Mouse (Mus musculus): ENCODE results near the gene Medag. TPM values are rescaled to one million over a fixed set of nuclear protein-coding genes. Genes with fewer than 3 reads are reported as not detected.

Gene Medag
- polyA plus RNA-seq, 1 experiment from 2014 or later = 6.8 TPM

GRCm38 (mm10) chr5:149456544-149456943 lies 45.0 kb downstream of the Medag start:
- H3K4me2 ChIP-seq = no peak overlapping the region
- no peak for ATAC-seq (ENCODE audit: low FRiP score, low read depth)
- H3K4me3 ChIP-seq = no peak overlapping the region
- WGBS = 88% methylated on average over 7 of the region's 7 CpGs
- no peak overlapping the region for H3K27ac ChIP-seq (replicated peaks)
- no peaks in the 10 kb centered on the region for H3K9me3 ChIP-seq
- H3K4me1 ChIP-seq (replicated peaks) = peaks cover 8% of the 10 kb centered on the region; the same call in 1 of the 2 replicates
- H3K27me3 ChIP-seq = no peaks in the 10 kb centered on the region
- H3K9ac ChIP-seq = no peak overlapping the region
- no peaks in the 10 kb centered on the region for H3K36me3 ChIP-seq

GRCm38 (mm10) chr5:149462071-149462470 lies 50.5 kb downstream of the Medag start:
- no peak overlapping the region for H3K4me3 ChIP-seq
- no peak for ATAC-seq (ENCODE audit: low FRiP score, low read depth)
- 84% methylated on average over 3 of the region's 3 CpGs for WGBS

DNA sequence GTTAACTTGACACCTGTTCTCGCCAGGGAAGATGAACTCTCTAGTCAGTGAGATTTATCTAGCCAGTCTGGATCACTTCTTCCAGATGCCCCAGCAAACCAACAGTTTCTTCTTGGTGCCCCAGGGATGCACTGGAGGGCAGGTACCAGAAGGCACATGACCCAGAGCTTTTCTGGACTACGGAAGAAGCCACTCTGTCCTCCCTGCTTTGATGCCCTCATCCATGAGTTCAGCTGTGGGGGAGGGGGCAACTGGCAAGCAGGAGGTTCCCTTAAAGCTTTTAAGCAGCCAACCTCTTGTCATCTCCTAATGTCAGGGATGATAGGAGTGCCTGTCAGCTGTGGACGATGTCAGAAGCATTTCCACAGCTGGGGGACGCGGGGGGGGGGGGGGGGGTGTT lies 53.8 kb downstream of the Medag start:
- H3K4me2 ChIP-seq = no peak overlapping the region
- no peak overlapping the region for H3K9ac ChIP-seq
- no peak overlapping the region for H3K4me3 ChIP-seq
- H3K27me3 ChIP-seq = no peaks in the 10 kb centered on the region
- no peak overlapping the region for H3K27ac ChIP-seq (replicated peaks)
- 57% methylated on average over 4 of the region's 5 CpGs for WGBS
- ATAC-seq (ENCODE audit: low FRiP score, low read depth) = no peak
- H3K9me3 ChIP-seq = no peaks in the 10 kb centered on the region
- no peaks in the 10 kb centered on the region for H3K36me3 ChIP-seq
- H3K4me1 ChIP-seq (replicated peaks) = no peaks in the 10 kb centered on the region; the same call in 1 of the 2 replicates

More at GRCm38 (mm10) chr5:149462071-149462470, 50.5 kb downstream of the Medag start:
- no peaks in the 10 kb centered on the region for H3K9me3 ChIP-seq
- no peak overlapping the region for H3K9ac ChIP-seq
- no peaks in the 10 kb centered on the region for H3K27me3 ChIP-seq
- H3K27ac ChIP-seq (replicated peaks) = no peak overlapping the region
- no peak overlapping the region for H3K4me2 ChIP-seq
- H3K4me1 ChIP-seq (replicated peaks) = peaks cover 8% of the 10 kb centered on the region; the same call in 1 of the 2 replicates
- H3K36me3 ChIP-seq = no peaks in the 10 kb centered on the region

DNA sequence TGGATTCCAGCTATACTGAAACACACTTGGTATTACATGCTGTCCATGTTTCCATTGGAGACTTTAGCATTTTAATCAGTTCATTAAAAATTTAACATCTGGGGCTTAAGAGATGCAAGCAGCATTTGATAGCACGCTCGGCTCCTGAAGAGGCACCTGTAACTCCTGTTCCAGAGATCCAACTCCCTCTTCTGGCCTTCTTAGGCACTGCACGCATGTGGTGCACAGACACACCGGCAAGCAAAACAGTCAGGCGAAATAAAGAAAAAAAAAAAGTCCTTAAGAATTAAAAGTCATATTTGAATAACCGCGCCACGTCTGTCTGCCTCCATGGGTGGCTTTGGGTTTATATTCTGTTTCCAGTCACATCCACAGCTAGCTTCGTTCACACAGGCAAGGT lies 62.6 kb downstream of the Medag start:
- ATAC-seq (ENCODE audit: low FRiP score, low read depth) = no peak
- Histone ChIP-seq H3K27me3 (no peaks in the 10 kb centered on the region), H3K4me3 (no peak overlapping the region), H3K36me3 (no peaks in the 10 kb centered on the region), H3K9me3 (no peaks in the 10 kb centered on the region), H3K4me2 (no peak overlapping the region), H3K4me1 (replicated peaks) (no peaks in the 10 kb centered on the region), H3K27ac (replicated peaks) (no peak overlapping the region), H3K9ac (no peak overlapping the region)
- 94% methylated on average over 9 of the region's 9 CpGs for WGBS

GRCm38 (mm10) chr5:149474701-149475468 lies 63.3 kb downstream of the Medag start:
- no peak for ATAC-seq (ENCODE audit: low FRiP score, low read depth)
- no peak overlapping the region for H3K27ac ChIP-seq (replicated peaks)
- no peaks in the 10 kb centered on the region for H3K36me3 ChIP-seq
- no peaks in the 10 kb centered on the region for H3K27me3 ChIP-seq
- H3K9me3 ChIP-seq = no peaks in the 10 kb centered on the region
- H3K9ac ChIP-seq = no peak overlapping the region
- H3K4me1 ChIP-seq (replicated peaks) = no peaks in the 10 kb centered on the region
- no peak overlapping the region for H3K4me2 ChIP-seq
- H3K4me3 ChIP-seq = no peak overlapping the region
- WGBS = 80% methylated on average over 16 of the region's 16 CpGs

Other genes starting within 250 kb of the Medag start
- 50.5 and 50.9 TPM in 2 replicates for gene Uspl1, start 227.4 kb upstream of the Medag start, polyA plus RNA-seq (2015; fragmentation: Nextera tagmentation; extraction: Ambion mirVana)
- 690 and 735 TPM in 2 replicates for gene Hmgb1, start 227.3 kb upstream of the Medag start, polyA plus RNA-seq (2015; fragmentation: Nextera tagmentation; extraction: Ambion mirVana)
- 12.2 and 12.5 TPM in 2 replicates for gene Alox5ap, start 147.0 kb upstream of the Medag start, polyA plus RNA-seq (2015; fragmentation: Nextera tagmentation; extraction: Ambion mirVana)
- 1.4 and 2.2 TPM in 2 replicates for gene Tex26, start 27.9 kb downstream of the Medag start, polyA plus RNA-seq (2015; fragmentation: Nextera tagmentation; extraction: Ambion mirVana)
- gene Wdr95, start 116.9 kb downstream of the Medag start, polyA plus RNA-seq (2015; fragmentation: Nextera tagmentation; extraction: Ambion mirVana) = 0.13 and 0.43 TPM in 2 replicates
- 97.4 and 97.6 TPM in 2 replicates for gene Hsph1, start 224.6 kb downstream of the Medag start, polyA plus RNA-seq (2015; fragmentation: Nextera tagmentation; extraction: Ambion mirVana)